Mouse (Mus musculus) heart, postnatal 25 days (tissue): ENCODE data around the gene Ggt6. TPM values are rescaled to one million over a fixed set of nuclear protein-coding genes. Genes with fewer than 3 reads are reported as not detected.

ENCODE experiments used
- DNase-seq: peaks from one replicate; pipeline ENCODE4 v3.0.0; 2022; ENCODE audit warnings: low spot score
- intact Hi-C: fragments of 180-260 bp; cut with DNase I; formaldehyde crosslinking; loops from one replicate; pipeline ENCODE4 v1.15.1; 2025
- total RNA-seq, 2 experiments: library from RNA; stranded (reverse); gene quantifications; 2 replicates each; pipeline ENCODE4 v1.2.3; 2021

Gene Ggt6
- under 1 TPM in 1 of 2 experiments, not detected in 1; 0.31 TPM for total RNA-seq

DNA sequence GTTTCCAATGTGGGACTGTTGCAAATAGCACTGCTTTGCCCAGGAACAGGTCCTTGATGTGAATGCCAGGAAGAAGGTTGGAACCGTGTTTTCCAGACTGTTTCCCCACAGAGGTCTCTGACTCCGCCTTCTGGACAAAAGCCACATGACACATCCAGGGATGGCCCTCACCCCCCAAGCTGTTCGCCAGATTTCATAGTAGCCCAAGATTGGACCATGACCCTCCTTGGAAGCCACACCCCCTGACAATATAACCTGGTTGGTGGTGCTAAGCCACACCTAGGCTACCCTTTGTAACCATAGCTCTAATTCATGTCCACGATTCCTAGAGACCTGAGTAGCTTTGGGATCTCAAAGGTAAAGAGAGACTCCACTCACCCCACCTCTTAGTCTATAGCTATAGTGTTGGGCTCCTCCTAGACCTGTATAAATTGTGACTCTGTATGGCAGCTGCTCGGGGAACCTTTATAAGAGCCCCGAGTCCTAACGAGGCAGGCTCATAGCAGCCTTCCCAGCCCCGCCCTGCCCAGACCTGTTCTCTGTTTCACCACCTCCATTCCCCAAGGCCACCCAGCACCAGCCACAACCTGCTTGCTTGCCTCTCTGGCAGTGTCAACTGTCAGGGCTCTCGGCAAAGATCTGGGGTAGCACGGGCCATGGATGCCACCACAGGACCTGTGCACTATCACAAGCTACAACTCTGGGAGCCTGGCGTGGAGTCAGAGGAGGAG lies at the start of gene Ggt6:
TSS of gene Ggt6 (plus strand) at position 564 of the 731 bp plus-strand sequence.
- DNase-seq: no peak
- intact Hi-C loops: no loop called here

DNA sequence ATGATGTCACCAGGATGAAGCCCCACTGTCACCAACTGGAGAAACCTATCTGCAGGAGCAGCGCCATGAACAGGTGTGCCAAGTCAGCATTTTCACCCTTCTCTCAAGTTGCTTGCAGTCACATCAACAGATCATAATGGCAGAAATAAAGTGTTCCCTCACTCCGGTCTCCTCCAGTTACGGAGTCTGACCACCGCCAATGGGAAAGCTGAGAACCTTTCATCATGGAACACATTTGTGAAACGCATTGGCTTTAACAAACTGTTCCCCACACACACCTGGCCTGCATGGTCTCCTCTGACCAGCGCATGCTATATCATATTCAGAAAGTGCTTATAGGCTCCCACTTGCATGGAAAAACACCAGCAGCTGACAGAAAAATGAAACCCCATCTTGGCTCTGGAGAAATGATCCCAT lies 47.2 kb upstream of the Ggt6 start:
- intact Hi-C loops: no loop called here
- DNase-seq: no peak

DNA sequence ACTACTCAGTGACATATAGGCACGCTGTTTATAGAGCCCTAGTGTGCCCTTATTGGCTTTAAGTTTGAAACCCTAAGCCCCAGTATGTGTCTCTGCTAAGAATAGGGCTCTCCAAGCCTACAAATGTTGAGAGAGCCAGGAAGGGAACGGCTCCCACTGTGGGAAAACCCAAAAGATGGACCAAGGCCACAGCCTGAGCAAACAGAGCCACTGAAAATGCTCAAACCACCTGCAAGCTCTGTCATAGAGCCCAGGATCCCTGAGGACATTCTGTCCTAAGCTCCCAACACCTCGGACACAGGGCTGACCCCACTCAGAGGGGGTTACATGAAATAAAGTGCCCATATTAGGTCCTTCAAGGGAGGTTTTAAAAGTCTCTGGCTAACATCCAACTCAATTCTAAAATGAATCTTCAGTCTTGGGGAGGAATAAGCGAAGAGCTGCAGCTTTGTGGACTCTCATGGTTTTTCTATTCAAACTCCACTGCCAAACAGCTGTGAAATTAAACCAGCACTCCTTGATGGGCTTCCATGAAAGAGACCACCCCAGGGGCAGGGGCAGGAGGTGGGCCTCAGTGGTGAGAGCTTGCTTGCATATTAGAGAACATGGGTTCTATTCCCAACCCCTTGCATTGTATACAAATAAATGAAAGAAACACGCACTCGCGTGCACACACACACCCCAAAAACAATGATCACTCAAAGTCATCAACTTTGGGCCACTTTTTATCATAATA lies 45.8 kb upstream of the Ggt6 start:
- no peak for DNase-seq
- intact Hi-C loops: no loop called here

DNA sequence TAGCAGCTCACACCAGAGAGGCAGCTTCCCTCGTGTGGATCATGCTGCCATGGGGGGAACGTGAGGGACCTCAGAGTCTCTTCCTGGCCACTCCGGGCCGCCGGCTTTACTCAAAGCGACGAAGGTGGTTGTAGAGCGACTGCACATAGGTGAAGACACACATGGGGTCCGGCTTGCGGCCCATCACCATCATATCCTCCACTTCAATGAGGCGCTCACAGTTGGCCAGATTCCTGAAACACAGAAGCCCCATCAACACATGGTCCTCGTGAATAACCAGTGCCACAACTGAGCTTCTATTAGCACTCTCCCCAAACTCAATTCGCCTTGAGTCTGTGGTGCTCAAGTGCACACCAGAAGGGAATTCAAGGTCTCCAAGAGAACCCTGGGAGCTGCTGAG lies 44.1 kb upstream of the Ggt6 start:
- intact Hi-C loops: no loop called here
- DNase-seq: no peak

DNA sequence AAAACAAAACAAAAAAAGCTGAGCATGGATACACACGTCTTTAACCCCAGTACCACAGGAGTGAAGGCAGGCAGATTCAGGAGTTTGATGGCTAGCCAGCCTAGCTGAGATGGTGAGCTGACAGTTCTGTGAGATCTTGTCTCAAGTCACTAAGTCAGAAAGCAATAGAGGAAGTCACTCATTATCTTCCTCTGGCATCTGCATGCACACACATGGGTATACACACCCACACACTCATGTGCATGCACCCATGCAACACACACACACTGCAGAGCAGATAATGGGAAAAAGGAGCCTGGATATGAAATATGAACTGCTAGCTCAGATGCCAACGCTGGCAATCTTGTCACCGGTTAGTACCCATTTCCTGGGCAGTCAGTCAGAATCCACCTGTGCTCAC lies 42.1 kb upstream of the Ggt6 start:
- DNase-seq: no peak
- intact Hi-C loops: no loop called here

DNA sequence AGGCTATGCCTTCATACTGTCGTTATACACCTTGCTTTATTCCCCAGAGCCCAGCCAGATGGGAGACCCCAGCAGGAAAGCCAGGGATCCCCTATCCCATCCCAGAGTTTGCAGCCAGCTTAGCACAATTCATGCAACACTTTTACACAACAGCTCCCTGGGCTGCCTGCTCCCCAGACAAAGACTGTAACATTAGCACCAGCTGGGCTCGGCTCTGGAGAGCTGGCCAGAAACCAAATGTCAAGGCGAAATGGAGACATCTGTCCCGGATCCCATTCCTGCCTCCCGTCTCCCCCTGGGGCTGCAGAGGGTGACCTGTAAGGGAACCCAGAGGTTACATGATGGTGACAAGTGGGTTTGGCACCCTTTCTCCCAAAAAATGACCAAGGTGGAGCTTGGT lies 41.7 kb upstream of the Ggt6 start:
- intact Hi-C loops: no loop called here

DNA sequence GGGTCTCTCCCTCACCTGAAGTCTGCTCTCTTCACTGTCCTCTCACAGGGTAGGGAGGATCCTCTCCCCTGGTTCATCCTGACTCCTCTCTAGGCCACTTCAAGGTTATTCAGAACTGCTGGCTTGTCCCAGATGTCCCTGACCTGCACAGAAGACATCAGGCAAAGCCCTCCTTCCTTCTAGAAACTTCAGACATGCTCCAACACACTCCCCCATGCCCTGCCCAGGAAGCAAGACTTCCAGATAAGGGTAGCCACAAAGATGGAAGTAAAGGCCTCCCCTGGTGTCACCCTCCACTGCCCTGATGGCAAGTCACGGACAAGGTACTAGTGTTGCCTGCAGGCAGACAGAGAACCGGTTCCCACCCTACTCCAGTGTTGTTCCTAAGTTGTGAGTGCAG lies 40.6 kb upstream of the Ggt6 start:
- no peak for DNase-seq
- intact Hi-C loops: no loop called here

More for the DNA sequence above, 41.7 kb upstream of the Ggt6 start:
- DNase-seq: peak; percentile 36

DNA sequence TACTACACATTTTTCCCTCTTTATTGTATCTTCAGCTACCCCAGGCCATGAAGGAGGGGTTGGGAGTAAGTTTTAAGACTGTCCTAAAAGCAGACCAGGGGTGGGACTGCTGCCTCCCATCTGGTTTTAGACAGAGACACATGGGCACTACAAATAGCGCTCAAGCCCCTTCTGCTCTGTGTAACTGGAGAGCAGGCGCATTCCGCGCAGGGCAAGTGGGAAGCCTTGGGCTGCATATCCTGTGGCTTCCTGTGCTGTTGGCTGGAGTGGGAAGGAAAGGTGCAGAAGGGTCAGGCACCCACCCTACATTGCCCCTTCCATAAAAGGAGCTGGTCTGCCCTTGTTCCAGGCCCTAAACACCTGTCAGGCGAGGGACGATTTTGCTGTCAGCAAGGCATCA lies 39.7 kb upstream of the Ggt6 start:
- no peak for DNase-seq
- intact Hi-C loops: loop anchor here (2.0 kb wide), 1 partner anchor 15 kb away; the partner anchor contains the start of gene Smtnl2

DNA sequence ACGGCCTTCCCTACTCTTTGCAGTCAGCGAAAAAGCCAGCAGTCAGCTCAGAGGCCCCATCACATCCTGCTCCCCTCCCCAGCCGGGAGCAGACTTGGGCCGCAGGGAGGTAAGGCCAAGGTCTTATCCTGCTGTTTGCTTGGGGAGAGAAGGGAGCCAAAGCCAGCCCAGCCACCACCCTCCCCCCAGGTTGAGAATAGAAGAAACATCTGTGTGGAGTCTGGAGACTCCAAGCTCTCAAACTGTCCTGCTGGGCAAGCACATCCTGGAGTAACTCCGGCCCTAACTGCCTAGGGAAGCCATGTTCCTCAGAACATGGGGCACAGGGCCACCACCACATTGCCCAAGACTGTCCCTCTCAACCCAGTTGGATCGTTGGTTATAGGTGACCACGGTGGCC lies 38.7 kb upstream of the Ggt6 start:
- intact Hi-C loops: loop anchor here (2.0 kb wide), 1 partner anchor 14 kb away; the partner anchor contains the start of gene Smtnl2

DNA sequence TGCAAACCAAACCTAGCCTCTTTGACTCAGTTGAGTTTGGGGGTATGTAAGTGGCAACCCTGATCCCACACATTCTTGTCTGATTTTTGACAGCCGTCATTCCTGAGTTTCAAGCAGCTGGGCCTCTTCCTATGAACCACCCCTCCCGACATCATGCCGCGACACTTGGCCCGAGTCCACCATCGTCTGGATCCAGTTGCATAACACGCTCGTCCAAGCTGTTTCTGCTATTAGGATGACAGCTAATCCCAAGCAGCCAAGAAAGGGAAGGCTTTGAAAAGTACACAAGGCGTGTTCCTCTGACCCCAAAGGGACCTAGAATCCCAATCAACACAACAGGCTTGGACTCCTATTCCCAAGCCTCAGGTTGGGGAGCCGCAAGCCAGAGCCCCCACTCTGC lies 38.3 kb upstream of the Ggt6 start:
- DNase-seq: peak; percentile 86
- intact Hi-C loops: loop anchor here (2.0 kb wide), 1 partner anchor 14 kb away; the partner anchor contains the start of gene Smtnl2

More for the DNA sequence above, 38.7 kb upstream of the Ggt6 start:
- DNase-seq: peak; percentile 70

DNA sequence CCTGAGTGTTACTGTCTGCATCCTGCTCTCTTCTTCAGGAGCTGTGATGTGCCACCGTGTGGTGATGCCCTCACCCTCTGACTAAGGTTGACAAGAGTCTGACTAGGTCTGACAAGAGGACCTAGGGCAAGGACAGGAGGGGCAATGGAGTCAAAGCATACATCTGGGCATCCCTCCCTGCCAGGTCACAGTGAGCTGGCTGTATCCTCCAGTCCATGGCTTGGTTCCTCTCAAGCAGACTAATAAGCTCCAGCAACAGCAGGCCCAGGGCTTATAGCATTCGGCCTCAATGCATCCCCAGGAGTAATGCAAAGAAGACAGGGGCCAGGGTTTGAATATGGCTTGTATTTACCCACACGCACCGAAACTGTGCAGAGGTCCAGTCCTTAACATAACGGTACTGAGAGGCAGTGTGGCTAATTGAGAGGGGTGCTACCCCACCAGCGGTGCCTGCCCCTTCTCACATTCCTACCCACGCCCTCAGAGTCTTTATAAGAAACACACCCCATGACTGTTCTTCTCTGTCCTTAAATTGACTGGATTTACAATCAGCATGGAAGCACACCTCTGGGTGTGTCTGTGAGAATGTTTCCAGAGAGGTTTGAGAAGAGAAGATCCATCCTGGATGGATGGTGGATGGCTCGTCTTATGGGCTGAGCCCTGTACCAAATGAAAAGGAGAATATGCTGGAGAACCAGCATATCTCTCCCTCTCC lies 37.4 kb upstream of the Ggt6 start:
- intact Hi-C loops: loop anchor here (2.0 kb wide), 1 partner anchor 13 kb away; the partner anchor contains the start of gene Smtnl2
- DNase-seq: no peak

DNA sequence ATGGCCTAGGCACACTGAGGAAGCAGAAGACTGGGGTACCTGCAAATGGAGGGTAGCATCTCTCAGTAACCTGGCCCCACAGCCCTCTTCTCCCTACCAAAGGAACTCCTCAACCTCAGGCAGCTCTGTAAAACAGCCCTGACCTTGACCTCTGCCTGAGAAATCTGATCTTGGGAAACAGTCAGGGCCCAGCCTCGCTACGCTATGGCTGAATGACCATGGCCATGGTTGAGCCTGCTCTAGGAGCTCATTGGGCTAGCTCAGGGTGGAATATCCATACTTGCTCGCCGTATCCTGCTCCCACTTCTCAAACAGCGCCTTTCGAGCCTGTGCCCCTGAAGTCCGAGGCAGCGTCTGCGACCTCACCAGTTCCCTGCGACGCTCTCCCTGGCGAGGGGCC lies 34.3 kb upstream of the Ggt6 start:
- intact Hi-C loops: no loop called here

DNA sequence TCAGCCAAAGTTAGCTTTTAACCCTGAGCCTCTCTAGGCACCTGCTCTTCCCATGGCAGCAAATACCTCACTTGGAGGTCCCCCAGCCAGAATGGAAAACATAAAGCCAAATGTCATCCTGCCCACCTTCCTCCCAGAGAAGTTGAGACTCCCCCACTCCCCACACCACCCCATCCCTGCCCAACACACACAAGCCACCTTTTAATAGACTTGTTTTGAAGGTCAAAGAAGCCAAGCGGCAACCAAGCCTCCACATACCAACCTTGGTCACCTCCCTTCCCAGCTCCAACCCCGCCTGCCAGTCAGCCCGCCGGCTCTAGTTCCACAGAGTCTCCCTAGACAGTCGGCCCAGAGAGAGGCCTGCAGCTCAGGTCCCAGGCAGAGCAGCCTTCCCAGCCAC lies 33.3 kb upstream of the Ggt6 start:
- no peak for DNase-seq
- intact Hi-C loops: no loop called here

More for the DNA sequence above, 34.3 kb upstream of the Ggt6 start:
- no peak for DNase-seq

DNA sequence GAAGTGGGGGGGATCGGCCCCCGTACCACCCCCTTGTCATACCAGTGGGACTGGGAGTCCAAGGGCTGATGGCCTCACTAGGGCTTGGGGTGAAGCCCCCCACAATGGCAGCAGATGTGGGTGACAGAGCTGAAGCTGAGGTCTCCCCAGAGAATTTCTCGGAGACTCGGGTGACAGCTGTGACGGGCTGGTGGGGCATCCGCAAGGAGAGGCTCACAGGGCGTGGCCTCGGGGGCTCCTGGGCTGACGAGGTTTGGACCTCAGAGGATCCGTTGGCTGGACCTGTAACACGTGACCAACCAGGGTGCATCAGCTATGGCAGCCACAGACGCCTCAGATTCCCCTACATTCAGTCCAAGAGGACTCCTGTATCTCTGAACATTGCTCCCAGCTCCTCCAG lies 32.4 kb upstream of the Ggt6 start:
- intact Hi-C loops: no loop called here
- no peak for DNase-seq

DNA sequence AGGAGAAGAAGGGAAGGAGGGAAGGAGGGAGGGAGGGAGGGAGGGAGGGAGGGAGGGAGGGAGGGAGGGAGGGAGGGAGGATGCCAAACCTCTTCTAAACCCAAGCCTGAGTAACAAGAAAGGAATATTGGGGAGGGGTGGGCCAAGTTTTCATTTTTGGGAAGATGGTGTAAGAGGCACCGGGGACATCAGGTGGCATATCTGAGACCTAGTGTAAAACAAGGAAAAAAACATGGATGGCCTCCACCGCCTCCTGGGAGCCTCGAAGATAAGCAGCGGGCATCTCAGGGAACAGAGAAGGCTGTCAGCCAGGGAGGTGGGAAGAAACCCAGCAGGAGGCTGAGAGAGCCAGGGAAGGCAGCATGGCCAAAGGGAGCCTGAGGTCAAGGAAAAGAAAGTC lies 29.8 kb upstream of the Ggt6 start:
- DNase-seq: no peak
- intact Hi-C loops: no loop called here

DNA sequence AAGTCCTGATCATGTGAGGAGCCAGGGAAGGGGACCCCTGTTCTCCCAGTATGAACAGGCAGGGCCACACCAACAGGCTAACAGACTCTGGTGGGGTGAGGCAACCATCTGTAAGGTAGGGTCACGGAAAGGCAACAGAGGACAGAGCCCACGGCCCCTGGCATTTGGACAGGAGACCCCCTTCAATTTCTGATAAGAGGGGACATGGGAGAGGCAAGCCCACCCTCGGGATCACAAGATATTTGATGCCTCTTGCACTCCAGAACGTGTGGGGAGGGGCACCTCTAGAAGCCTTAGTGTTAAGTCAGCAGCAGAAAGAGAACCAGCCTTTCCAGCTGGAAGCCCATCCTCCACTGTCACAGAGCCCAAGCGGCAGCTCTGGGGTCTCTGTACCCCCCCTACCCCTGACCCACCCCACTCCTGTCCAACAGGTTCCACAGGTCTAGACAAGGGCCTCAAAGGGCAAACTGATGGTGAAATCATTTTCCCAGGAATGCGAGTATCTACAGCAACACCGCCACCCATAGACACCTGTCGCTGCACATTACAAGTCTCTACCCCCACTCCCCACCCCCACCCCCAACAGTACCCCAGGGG lies 29.1 kb upstream of the Ggt6 start:
- intact Hi-C loops: no loop called here
- no peak for DNase-seq

DNA sequence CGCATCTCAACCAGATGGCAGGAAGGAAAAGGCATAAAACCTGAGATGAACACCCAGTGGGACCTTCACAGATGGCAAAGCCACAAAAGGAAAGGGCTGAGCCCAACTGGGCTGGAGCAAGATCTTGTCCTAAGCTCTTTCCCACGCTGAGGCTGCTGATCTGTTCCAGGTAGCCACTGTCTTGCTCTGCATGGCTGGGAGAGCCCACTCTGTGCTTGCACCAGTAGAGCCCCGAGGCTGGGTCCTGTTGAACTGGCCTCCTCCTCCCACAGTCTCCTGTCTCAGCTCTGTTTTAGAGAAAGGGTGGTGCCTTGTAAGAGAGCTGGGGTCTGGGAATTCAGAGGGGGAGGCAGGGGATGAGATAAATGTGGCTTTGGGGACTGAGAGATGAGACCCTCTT lies 28.2 kb upstream of the Ggt6 start:
- intact Hi-C loops: no loop called here
- no peak for DNase-seq

DNA sequence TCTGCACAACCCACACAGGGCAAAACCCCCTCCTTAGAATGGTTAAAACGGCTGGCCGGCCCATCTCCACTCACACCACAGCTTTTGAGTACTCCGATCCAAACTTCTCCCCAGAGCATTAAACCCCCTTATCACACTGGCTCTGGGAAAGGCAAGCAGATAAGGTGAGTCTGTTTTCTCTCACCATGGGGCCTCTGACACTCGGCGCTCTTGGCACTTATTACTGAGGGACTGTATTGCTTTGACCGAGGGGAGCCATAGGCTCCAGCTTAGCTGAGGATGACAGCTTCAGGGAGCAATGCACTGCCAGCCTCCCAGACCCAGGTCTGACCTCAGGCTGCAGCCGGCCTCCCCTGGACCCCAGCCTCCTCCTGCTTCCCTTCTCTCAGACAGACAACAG lies 27.8 kb upstream of the Ggt6 start:
- intact Hi-C loops: no loop called here
- peak; percentile 40 for DNase-seq

DNA sequence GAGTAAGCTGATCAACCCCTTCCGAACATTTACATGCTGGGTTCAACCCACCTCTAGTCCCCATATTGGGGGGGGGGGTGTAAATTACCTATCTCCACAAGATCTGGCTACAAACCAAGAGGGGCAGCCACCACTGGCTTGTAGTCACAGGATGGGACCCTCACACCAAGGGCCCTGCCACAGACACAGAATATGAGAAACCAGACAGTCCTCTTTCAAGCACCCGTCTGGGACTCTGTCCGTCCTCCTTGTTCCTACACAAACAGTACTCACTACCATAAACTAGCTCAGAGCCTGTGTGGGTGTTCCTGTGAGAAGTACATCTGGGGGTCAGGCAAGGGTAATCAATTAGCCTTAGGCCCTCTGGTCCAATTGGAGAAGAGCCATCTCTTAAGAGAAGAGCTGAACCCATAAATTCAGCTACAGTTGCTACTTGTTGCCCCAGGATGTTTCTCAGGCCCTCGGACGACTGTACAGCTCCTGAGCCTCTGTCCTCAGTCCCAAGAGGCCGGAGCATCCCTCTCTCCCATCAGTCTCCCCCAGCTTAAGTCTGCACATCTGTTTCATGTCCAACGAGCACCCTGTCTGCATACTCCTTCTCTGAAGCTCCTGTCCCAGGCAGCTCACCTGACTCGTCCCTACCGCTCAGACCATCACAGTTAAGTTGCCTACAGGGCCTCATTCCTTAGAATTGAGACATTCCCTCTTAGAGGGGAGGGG lies 26.7 kb upstream of the Ggt6 start:
- DNase-seq: no peak
- intact Hi-C loops: no loop called here
